Mouse (Mus musculus): ENCODE data around the gene Lzts2. TPM values are rescaled to one million over a fixed set of nuclear protein-coding genes. Genes with fewer than 3 reads are reported as not detected.
"Not testable (repeated sequence)": the region's sequence is repeated elsewhere in the genome, so short reads cannot be mapped to it uniquely, and the experiment has no call there.

Gene Lzts2
- polyA plus RNA-seq, 1 experiment from 2014 or later = 24.7 TPM

GRCm38 (mm10) chr19:45030111-45030510, 15.9 kb downstream of the Lzts2 start:
- H3K27me3 ChIP-seq = no peaks in the 10 kb centered on the region
- H3K27ac ChIP-seq = no peak overlapping the region
- WGBS = 31% methylated on average over 8 of the region's 8 CpGs
- peaks cover 32% of the 10 kb centered on the region for H3K36me3 ChIP-seq (ENCODE audit: poor library complexity, severe bottlenecking)
- no peak overlapping the region for H3K4me2 ChIP-seq
- no peaks in the 10 kb centered on the region for H3K9me3 ChIP-seq (replicated peaks)
- peaks cover 3% of the 10 kb centered on the region for H3K4me1 ChIP-seq
- H3K4me3 ChIP-seq = no peak overlapping the region
- ATAC-seq = no peak
- H3K9ac ChIP-seq = no peak overlapping the region

GRCm38 (mm10) chr19:45030746-45031693, 16.8 kb downstream of the Lzts2 start:
- Histone ChIP-seq H3K9me3 (replicated peaks) (no peaks in the 10 kb centered on the region), H3K4me3 (no peak overlapping the region), H3K4me2 (peak overlapping the region; percentile 46), H3K4me1 (peaks cover 3% of the 10 kb centered on the region), H3K9ac (no peak overlapping the region), H3K27me3 (no peaks in the 10 kb centered on the region), H3K27ac (no peak overlapping the region), H3K36me3 (ENCODE audit: poor library complexity, severe bottlenecking) (peaks cover 23% of the 10 kb centered on the region)
- peak; percentile 44 for ATAC-seq
- 44% methylated on average over 20 of the region's 20 CpGs for WGBS

- 23% methylated on average over 4 of the region's 4 CpGs for WGBS
- no peaks in the 10 kb centered on the region for H3K9me3 ChIP-seq (replicated peaks)
- ATAC-seq = peak; percentile 67
Measured at GRCm38 (mm10) chr19:45031780-45032179, 17.6 kb downstream of the Lzts2 start.

GRCm38 (mm10) chr19:45032570-45033332, 18.5 kb downstream of the Lzts2 start:
- WGBS = 51% methylated on average over 17 of the region's 17 CpGs
- Histone ChIP-seq H3K9me3 (replicated peaks) (no peaks in the 10 kb centered on the region), H3K4me2 (no peak overlapping the region), H3K36me3 (ENCODE audit: poor library complexity, severe bottlenecking) (peaks cover 6% of the 10 kb centered on the region), H3K27me3 (no peaks in the 10 kb centered on the region), H3K4me3 (no peak overlapping the region), H3K27ac (no peak overlapping the region), H3K4me1 (peaks cover 3% of the 10 kb centered on the region), H3K9ac (no peak overlapping the region)
- ATAC-seq = no peak

More at GRCm38 (mm10) chr19:45031780-45032179, 17.6 kb downstream of the Lzts2 start:
- no peak overlapping the region for H3K27ac ChIP-seq
- H3K4me3 ChIP-seq = no peak overlapping the region
- H3K4me1 ChIP-seq = peaks cover 3% of the 10 kb centered on the region
- peaks cover 15% of the 10 kb centered on the region for H3K36me3 ChIP-seq (ENCODE audit: poor library complexity, severe bottlenecking)
- no peak overlapping the region for H3K9ac ChIP-seq
- H3K27me3 ChIP-seq = no peaks in the 10 kb centered on the region
- no peak overlapping the region for H3K4me2 ChIP-seq

- no peak for ATAC-seq
- Histone ChIP-seq H3K27ac (no peak overlapping the region), H3K4me3 (no peak overlapping the region), H3K4me2 (no peak overlapping the region), H3K27me3 (peaks cover 7% of the 10 kb centered on the region), H3K9me3 (replicated peaks) (no peaks in the 10 kb centered on the region), H3K9ac (no peak overlapping the region), H3K36me3 (ENCODE audit: poor library complexity, severe bottlenecking) (no peaks in the 10 kb centered on the region), H3K4me1 (0 out of 2 replicates have a peak, but pooled peaks cover 4% of the 10 kb centered on the region)
- WGBS = 27% methylated on average over 16 of the region's 16 CpGs
Measured at GRCm38 (mm10) chr19:45036867-45037266, 22.7 kb downstream of the Lzts2 start.

GRCm38 (mm10) chr19:45038198-45038597, 24.0 kb downstream of the Lzts2 start:
- WGBS = 93% methylated on average over 7 of the region's 7 CpGs
- not testable (repeated sequence) for H3K36me3 ChIP-seq (ENCODE audit: poor library complexity, severe bottlenecking); H3K4me2 ChIP-seq; H3K4me1 ChIP-seq; H3K27ac ChIP-seq; H3K9me3 ChIP-seq (replicated peaks); ATAC-seq; H3K4me3 ChIP-seq; H3K27me3 ChIP-seq; H3K9ac ChIP-seq

GRCm38 (mm10) chr19:45040214-45040613, 26.0 kb downstream of the Lzts2 start:
- Histone ChIP-seq H3K27ac (no peak overlapping the region), H3K27me3 (peaks cover 16% of the 10 kb centered on the region), H3K9ac (no peak overlapping the region), H3K36me3 (ENCODE audit: poor library complexity, severe bottlenecking) (no peaks in the 10 kb centered on the region), H3K4me3 (no peak overlapping the region), H3K4me1 (0 out of 2 replicates have a peak, but pooled peaks cover 4% of the 10 kb centered on the region), H3K4me2 (no peak overlapping the region), H3K9me3 (replicated peaks) (no peaks in the 10 kb centered on the region)
- 60% methylated on average over 13 of the region's 13 CpGs for WGBS
- no peak for ATAC-seq

- H3K27ac ChIP-seq = no peak overlapping the region
- no peak for ATAC-seq
- WGBS = 63% methylated on average over 11 of the region's 11 CpGs
- peaks cover 35% of the 10 kb centered on the region for H3K4me1 ChIP-seq
- no peaks in the 10 kb centered on the region for H3K9me3 ChIP-seq (replicated peaks)
- no peaks in the 10 kb centered on the region for H3K36me3 ChIP-seq (ENCODE audit: poor library complexity, severe bottlenecking)
- no peak overlapping the region for H3K4me3 ChIP-seq
- H3K27me3 ChIP-seq = peaks cover 27% of the 10 kb centered on the region
- H3K4me2 ChIP-seq = no peak overlapping the region
- H3K9ac ChIP-seq = no peak overlapping the region
Measured at GRCm38 (mm10) chr19:45044389-45044927, 30.2 kb downstream of the Lzts2 start.

- no peak for ATAC-seq
- no peaks in the 10 kb centered on the region for H3K9me3 ChIP-seq (replicated peaks)
- no peak overlapping the region for H3K4me2 ChIP-seq
- H3K27me3 ChIP-seq = peaks cover 22% of the 10 kb centered on the region
- WGBS = 47% methylated on average over 15 of the region's 15 CpGs
- 0 out of 2 replicates have a peak, but pooled peaks cover under 1% of the 10 kb centered on the region for H3K36me3 ChIP-seq (ENCODE audit: poor library complexity, severe bottlenecking)
- no peak overlapping the region for H3K4me3 ChIP-seq
- no peak overlapping the region for H3K27ac ChIP-seq
- no peak overlapping the region for H3K9ac ChIP-seq
- H3K4me1 ChIP-seq = peaks cover 42% of the 10 kb centered on the region
Measured at GRCm38 (mm10) chr19:45045236-45045635, 31.0 kb downstream of the Lzts2 start.

GRCm38 (mm10) chr19:45045651-45046050, 31.4 kb downstream of the Lzts2 start, which contains the start of gene Pdzd7:
Gene Pdzd7, minus strand, starts transcription at chr19:45045717.
- no peak for ATAC-seq
- Histone ChIP-seq H3K27me3 (peaks cover 19% of the 10 kb centered on the region), H3K9ac (peak within 1 kb of the TSS; percentile 77), H3K36me3 (ENCODE audit: poor library complexity, severe bottlenecking) (peaks cover 4% of the 10 kb centered on the region; the same call in 1 of the 2 replicates), H3K27ac (no peak within 1 kb of the TSS), H3K4me1 (peaks cover 44% of the 10 kb centered on the region), H3K4me2 (peak within 1 kb of the TSS; percentile 68), H3K4me3 (peak within 1 kb of the TSS; percentile 54), H3K9me3 (replicated peaks) (no peaks in the 10 kb centered on the region)
- WGBS = 82% methylated on average over 5 of the region's 5 CpGs

GRCm38 (mm10) chr19:45046523-45047321, 32.5 kb downstream of the Lzts2 start:
- Histone ChIP-seq H3K4me2 (peak overlapping the region; percentile 68), H3K9me3 (replicated peaks) (no peaks in the 10 kb centered on the region), H3K9ac (peak overlapping the region; percentile 77), H3K4me3 (peak overlapping the region; percentile 54), H3K36me3 (ENCODE audit: poor library complexity, severe bottlenecking) (peaks cover 8% of the 10 kb centered on the region), H3K4me1 (peaks cover 43% of the 10 kb centered on the region), H3K27me3 (peaks cover 19% of the 10 kb centered on the region), H3K27ac (peak overlapping the region; percentile 87)
- ATAC-seq = peak; percentile 62
- WGBS = 2% methylated on average over 34 of the region's 34 CpGs
